Mouse (Mus musculus) cerebellum, postnatal 25 days (tissue): ENCODE results near the gene Clec14a.
A peak's percentile ranks its signal among the peaks of the same experiment; 100 is the strongest.
"Not testable (repeated sequence)": the region's sequence is repeated elsewhere in the genome, so short reads cannot be mapped to it uniquely, and the experiment has no call there.

Experiments used
- DNase-seq, 2 experiments: peaks; one replicate each; pipeline ENCODE4 v3.0.0; 2021; ENCODE audit warnings: mixed read lengths in 2 of 2

Clec14a gene

DNA sequence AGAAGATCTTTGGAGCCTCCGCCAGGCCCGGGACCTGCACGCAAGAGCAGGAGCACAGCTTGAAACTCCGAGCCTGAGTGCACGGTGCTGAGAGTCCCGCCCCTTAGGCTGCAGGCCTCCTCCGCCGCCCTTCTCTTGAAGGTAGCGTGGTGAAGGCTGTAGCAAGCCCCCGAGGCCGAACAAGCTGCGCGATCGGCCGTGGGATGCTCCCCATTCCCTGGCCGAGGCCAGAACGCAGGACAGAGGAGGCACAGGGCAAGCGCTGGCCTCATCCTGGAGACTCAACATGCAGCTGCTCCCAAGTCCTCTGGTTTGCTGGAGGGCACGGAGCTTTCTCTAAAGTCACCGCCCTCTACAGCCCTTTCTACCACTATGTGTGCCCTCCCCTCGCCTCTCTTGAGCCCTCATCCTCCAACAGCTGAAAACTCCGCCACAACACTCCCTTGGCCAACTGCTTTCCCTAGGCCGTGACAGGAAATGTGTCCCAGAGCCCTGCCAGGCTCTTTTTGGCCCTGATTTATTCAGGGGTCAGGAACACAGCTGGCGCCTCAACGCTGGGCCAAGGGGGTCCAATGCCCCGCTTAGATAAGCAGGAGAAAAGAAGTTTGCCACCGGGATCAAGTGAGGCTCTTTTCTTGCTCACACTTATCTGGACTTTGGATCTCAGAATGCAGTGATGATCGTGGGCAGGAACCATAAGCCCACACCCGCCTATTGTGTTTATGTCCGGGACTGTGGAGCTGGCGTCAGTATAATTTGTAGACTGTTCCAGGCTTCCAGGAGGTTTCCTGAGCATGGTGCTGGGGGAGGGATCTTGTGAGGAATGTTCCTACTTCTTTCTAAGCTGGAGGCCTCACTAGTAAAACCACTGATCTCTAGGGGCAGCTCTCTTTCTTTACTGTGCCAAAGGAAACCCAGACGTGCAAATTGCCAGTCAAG lies at the start of gene Clec14a:
Clec14a (minus strand) TSS at position 728 of the 939 bp plus-strand sequence.
- peak; percentile 7 to 16 for DNase-seq

DNA sequence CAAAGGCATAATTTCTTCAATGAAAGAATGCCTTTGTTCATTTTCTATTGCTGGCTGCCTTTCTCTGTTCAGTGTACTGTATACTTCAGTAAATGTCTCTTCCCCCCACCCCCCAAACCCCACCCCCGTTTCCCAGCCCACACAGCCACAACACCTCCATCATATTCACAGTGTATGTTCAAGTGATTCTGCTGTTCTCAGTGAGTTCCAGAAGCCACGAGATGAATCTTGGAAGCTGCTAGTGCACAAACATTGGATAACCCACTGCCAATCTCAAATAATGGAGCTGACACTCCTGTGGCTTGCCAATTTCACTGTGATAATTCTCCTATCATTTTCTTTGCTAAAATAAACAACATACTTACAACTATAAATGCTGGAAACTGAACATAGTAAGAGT lies 38.7 kb upstream of the Clec14a start:
- DNase-seq = no peak

DNA sequence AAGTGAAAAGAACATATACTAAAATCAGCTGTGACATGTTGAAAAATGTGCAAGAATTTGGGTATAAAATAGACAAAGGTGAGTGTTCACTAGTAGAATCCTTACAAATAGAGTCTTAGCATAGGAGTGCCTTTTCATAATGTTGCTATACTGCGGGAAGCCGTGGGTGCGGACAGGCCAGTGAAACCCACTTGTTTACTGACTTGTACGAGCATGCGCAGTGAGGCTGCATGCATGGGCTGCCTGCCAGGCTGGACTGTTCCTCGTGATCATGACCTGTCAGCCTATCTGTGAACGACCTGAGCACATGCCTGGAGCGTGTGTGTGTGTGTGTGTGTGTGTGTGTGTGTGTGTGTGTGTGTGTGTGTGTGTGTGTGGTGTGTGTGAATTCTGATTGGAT lies 37.3 kb upstream of the Clec14a start:
- not testable (repeated sequence) for DNase-seq

DNA sequence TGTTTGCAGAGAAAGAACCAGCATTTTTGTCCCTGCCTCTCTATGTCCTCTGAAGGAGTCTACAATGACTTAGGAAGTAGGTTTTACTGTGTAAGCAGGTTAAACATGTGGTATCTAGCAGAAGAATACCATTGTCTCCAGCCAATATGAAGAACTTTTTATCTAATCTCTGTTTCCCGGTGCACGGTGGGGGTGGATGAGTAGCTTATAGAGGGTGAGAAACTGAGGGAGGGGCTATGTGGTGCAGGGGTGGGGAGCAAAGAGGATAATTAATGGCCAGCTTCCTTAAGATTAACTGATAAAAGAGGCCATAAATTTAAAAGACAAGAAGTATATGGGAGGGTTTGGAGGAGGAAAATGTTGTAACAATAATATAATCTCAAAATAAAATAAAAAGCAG lies 36.5 kb upstream of the Clec14a start:
- DNase-seq = no peak

DNA sequence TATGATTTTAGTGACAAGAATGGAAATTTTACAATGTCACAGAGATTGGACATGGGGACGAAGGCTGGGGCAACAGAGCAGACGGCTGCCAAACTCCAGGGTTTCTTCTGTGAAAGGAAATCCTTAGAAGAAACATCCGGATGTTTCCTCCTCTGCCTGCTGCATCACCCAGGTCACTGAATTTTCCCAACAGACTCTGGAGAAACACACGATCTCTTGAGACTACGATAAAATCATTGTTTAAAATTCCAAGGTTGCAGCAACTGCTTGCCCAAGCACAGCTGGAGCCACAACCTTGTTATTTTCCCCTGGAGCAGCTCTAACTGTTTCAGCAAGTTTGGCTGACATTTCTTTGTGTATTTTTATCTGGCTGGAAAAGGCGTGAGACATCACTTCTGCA lies 27.9 kb upstream of the Clec14a start:
- no peak for DNase-seq

DNA sequence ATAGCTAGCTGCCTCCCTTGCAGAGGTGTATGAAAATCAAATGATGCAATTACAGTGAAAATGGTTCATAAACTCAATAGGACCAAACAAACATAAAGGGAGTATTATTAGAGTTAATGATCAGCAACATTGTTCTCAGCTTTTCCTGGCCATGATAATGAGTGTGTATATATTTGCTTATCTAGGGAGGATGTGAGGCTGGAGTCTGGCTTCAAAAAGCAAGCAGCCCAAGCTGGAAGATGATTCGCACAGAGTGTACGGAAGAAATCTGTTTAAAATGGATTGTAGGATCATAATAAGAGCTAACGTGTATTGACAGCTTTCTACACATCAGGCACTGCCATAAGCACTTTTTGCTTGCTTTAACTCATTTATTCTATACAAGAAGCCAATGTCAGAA lies 16.8 kb upstream of the Clec14a start:
- no peak for DNase-seq

DNA sequence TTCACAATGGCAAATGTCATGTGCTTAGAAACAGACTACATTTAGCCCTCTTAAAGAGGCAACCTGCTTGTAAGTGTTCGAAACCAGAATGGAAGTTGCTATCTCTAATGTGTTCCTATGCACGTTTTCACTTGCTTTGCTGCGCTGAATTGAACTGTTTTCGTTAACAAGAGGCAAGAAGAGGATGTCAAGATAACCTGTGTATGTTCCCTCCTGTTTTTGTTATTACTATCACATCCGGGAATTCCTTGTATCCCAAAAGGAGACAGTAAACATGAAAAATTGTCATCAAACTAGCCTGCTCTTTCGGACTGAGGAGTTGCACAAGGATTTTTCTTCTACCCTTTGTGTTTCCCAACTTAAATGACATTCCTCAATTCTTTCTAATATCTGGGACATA lies 1.4 kb upstream of the Clec14a start:
- no peak for DNase-seq

DNA sequence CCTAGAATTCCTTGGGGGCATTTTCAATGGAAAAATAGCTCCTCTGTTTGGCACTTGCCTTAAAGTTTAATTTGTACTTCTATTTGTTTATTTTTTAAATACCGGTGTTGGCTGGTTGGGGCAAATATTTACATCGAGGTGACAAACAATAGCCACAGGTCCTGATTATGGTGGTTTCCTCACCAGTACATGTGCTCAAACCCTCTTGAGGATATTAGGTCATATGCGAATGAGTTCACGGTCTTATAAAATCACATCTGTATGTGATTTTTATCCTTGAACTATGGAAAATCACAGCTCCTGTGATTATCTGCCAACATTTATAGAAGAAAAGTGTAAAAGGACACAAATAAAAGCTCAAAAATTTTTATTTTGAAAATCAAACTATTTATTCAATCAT lies 415 bp upstream of the Clec14a start:
- DNase-seq = no peak

DNA sequence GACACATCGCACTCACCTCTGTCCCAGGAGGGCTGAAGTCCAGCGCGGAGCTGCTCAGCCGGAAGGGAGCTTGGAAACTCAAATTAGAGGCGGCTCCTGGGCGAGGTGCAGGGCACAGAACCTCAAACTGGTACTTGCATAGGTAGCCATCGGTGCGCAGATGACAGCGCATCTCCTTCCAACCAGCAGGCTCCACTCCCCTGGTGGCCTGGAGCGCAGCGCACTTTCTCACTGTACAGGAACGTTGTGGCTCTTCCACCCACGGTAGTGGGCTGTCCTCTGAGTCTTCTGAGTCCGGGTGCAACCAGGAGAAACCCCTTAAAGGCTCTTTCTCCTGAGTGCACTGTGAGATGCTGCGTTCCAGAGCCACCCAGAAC lies 916 bp downstream of the Clec14a start:
- peak; percentile 4 to 5 for DNase-seq

DNA sequence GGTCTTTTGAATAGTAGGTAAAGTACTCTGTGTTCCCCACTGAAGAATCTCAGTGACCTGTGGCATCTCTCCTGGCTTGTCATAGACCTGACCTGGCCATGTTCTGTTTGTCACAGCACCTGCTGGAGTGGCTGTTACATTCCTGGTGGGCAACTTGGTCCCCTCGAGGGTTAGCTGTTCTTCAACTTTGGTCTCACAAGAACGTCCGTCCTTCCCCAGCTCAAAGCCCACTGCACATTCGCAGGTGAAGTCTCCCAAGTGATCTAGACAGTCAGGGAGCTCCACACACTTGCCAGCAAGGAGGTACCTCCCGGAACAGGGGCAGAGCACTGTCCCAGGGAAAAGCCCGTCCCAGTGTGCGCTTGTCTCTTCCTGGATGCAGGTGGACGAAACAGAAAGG lies 1.3 kb downstream of the Clec14a start:
- DNase-seq = no peak

DNA sequence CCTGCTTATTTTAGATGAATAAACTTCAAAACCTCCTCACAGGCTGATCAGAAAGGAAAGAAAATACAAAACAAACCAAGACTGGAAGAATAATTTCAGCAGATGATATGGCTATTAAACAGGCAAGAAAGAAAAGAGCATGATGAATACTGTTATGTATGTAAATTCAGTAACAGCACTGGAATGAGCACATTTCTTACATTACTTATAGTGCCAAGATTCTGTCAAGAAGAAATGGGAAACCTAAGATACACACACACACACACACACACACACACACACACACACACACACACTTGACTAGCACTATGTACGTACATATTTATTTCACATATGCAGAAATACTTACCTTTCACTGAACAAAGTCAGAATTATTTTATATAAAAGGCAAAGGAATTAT lies 17.2 kb downstream of the Clec14a start:
- DNase-seq = no peak

DNA sequence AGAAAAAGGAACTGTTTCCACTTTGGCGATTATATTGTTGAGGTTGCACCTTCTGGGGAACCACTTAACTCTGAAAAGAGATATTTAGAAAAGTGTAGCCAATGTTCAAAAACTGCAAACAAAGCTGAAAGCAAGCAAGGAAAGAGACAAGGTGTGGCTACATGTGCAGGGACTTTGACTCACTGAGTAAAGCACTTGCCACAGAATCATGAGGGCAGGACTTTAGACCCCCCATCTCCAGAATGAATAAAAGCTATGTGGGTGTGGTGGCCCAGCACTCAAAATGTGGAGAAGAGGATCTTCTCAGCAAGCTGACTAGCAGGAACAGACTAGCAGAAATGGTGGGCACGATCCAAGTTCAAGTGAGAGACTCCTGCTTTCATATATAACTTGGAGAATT lies 36.6 kb downstream of the Clec14a start:
- no peak for DNase-seq

DNA sequence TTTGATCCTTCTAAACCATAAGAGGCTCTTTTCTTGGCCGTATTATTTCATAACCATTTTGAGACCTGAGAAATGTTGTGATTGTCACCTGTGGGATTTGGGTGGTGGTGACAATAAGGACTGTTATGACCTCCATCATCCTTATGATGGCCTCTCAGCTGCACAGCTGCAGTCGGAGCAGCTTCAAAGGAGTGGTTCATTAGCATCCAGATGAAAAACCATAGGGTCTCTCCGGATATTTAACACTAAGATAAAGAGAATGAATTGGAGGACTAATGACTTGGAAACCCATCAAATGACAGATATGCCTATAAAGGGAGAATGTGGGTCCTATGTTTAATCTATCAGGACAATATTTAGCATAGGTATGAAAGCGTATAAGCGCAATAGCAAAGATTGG lies 43.4 kb downstream of the Clec14a start:
- DNase-seq = no peak

DNA sequence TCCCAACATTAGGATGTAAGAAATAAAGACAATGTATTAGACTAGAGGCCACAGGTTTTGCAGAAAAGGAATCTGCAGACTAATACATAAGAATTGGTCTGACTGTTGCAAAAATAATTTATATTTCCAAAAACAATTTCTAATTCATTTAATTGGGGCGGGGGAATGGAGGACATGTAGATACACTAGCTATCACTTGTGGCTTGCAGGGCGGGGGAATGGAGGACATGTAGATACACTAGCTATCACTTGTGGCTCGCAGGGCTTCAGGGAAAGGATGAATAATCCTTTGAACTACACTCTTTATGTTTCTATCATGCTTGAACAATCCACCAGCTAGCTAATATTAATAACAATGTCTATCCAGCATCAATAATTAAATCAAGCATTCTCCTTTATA lies 50.0 kb downstream of the Clec14a start:
- no peak for DNase-seq

DNA sequence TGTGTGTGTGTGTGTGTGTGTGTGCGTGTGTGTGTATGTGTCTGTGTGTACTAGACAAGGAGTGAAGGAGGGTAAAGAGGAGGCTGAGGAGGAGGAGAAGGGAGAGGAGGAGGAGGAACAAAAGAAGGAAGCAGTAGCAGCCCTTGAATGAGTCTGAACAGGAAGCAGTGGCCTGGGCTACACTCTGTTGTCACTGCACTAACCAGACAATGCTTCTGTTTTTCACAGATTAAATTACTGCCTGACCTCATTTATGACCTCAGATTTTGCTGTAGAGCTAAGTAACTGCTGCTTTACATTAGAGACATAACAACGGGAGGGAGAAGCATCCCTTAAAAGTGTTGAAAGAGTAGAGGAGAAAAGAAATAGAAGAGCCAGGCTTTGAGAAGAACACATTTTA lies 52.9 kb downstream of the Clec14a start:
- DNase-seq = no peak
